Mouse (Mus musculus) neutrophil, adult 59 days (primary cell): ENCODE measurements around the gene Senp2. TPM values are rescaled to one million over a fixed set of nuclear protein-coding genes. Genes with fewer than 3 reads are reported as not detected.

Experiments
- total RNA-seq, 2 experiments: library from RNA; stranded (reverse); gene quantifications; 1 replicate in 1 of 2; 2 replicates in 1 of 2; pipeline ENCODE4 v1.2.4; 2023

The Senp2 gene
- 10 to 100 TPM; 70.2 to 73.6 TPM for total RNA-seq

DNA sequence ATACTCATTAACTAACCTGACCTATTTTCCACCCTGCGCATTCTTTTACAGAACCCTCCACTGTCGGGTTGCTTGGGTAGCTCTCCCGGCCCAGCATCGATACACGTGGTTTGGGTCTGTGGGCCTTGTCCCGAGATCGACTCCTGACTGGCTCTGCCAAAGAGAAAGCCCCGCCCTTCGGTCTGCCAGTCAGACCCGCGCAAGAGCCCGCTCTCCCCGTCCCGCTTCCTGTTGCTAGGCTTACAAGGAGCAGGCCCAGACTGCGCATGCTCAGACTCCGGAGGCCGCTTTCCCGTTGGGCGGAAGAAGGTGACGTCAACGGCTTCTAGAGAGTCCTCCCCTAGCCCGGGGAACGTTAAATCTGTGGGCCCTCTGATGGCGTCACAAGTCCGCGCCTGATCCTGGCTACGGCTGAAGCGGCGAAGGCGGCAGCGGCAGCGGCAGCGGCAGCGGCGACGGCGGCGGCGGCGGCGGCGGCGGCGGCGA lies at the start of gene Senp2:
Gene Senp2 (plus strand): TSS at position 386 of the 486 bp plus-strand sequence.

DNA sequence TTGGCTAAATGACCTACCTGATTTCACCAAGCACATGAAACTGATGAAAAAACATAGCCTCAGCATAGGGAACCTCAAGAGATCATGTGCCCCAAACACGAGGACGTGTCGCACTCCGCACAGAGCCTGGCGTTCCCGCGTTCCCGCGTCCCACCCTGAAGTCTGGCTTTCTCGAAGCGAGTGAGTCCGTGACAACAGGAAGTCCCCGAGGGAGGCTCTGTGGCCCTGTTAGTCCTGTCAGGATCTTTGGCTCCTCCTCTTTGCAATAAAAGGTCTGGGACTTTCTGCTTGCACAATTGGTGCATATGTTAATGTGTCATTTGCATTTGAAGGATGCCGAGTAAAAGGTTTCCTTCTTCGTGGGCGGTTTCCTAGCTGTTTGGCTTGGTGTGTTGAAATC lies 14.0 kb upstream of the Senp2 start, which contains the start of gene Liph:
Gene Liph (minus strand): TSS at position 360 of the 400 bp plus-strand sequence.

Other genes starting within 250 kb of the Senp2 start
- gene Ehhadh, start 221.7 kb upstream of the Senp2 start, total RNA-seq = under 1 TPM; 0.33 to 0.38 TPM
- gene Map3k13, start 215.1 kb upstream of the Senp2 start, total RNA-seq = under 1 TPM in 1 of 2 experiments, not detected in 1; 0.07 TPM
- gene Tmem41a, start 61.9 kb upstream of the Senp2 start, total RNA-seq = 1 to 10 TPM; 1.5 to 2.8 TPM
- gene Liph, start 13.8 kb upstream of the Senp2 start, total RNA-seq = under 1 TPM in 1 of 2 experiments, not detected in 1; 0.51 TPM
- 1 to 10 TPM in 1 of 2 experiments, under 1 TPM in 1; 0.56 to 1.1 TPM for gene Igf2bp2, start 153.8 kb downstream of the Senp2 start, total RNA-seq